Mouse (Mus musculus) midbrain, embryonic 16.5 days (tissue): ENCODE results near the gene Ptch1. TPM values are rescaled to one million over a fixed set of nuclear protein-coding genes. Genes with fewer than 3 reads are reported as not detected.

Source experiments
- ATAC-seq: fragments of 200-750 bp; cut with Nextera tagmentation; 2 replicates; pipeline ENCODE4 v1.8.0; 2017; ENCODE audit warnings: moderate TSS enrichment
- H3K27ac ChIP-seq: fragments of 300-500 bp; sonication (generic); 2 replicates; pipeline ENCODE4 v1.5.1; 2014; ENCODE audit warnings: mild to moderate bottlenecking, low read length, mixed read lengths
- H3K27me3 ChIP-seq: fragments of 300-500 bp; sonication (generic); 2 replicates; pipeline ENCODE4 v1.6.1; 2014; ENCODE audit warnings: low read depth, low read length, mixed read lengths; ENCODE audit not compliant: control insufficient read depth, insufficient read depth
- H3K36me3 ChIP-seq: fragments of 300-500 bp; sonication (generic); 2 replicates; pipeline ENCODE4 v1.6.1; 2014; ENCODE audit warnings: mild to moderate bottlenecking, low read length, moderate library complexity, mixed read lengths; ENCODE audit not compliant: control insufficient read depth, insufficient read depth
- H3K4me1 ChIP-seq: fragments of 300-500 bp; sonication (generic); 2 replicates; pipeline ENCODE4 v1.6.1; 2014; ENCODE audit warnings: mild to moderate bottlenecking, low read length, mixed read lengths; ENCODE audit not compliant: control insufficient read depth, insufficient read depth
- H3K4me2 ChIP-seq: fragments of 300-500 bp; sonication (generic); 2 replicates; pipeline ENCODE4 v1.6.1; 2014; ENCODE audit warnings: mild to moderate bottlenecking, low read length, mixed read lengths
- H3K4me3 ChIP-seq: fragments of 300-500 bp; sonication (generic); 2 replicates; pipeline ENCODE4 v1.5.1; 2014; ENCODE audit warnings: low read depth, mild to moderate bottlenecking, low read length, moderate library complexity, mixed read lengths
- H3K9ac ChIP-seq: fragments of 300-500 bp; sonication (generic); 2 replicates; pipeline ENCODE4 v1.6.1; 2014; ENCODE audit warnings: low read depth, low read length, mixed read lengths
- H3K9me3 ChIP-seq: fragments of 300-500 bp; sonication (generic); replicated peaks from 2 replicates; pipeline ENCODE4 v1.6.1; 2014; ENCODE audit warnings: mild to moderate bottlenecking, low read length, mixed read lengths; ENCODE audit not compliant: control insufficient read depth, poor library complexity, severe bottlenecking
- WGBS: fragments of 180-500 bp; shearing (Covaris S2); extraction: QIAGEN DNeasy Blood & Tissue Kit; methylation state at CpG from one replicate; pipeline ENCODE4 v1.1.7; 2014; 5-methylcytosine and 5-hydroxymethylcytosine counted together
- polyA plus RNA-seq: library from polyadenylated mRNA; unstranded; fragments of >200 nt; fragmentation: Nextera tagmentation; extraction: Ambion mirVana; gene quantifications from 2 replicates; pipeline ENCODE4 v1.2.1, GENCODE M21; 2015

Ptch1 gene
- polyA plus RNA-seq, 1 experiment from 2014 or later = 14.3 TPM

- Histone ChIP-seq H3K27ac (peak overlapping the region; percentile 87), H3K4me2 (peak overlapping the region; percentile 89), H3K36me3 (no peaks in the 10 kb centered on the region), H3K9ac (peak overlapping the region; percentile 92), H3K9me3 (no peaks in the 10 kb centered on the region), H3K4me1 (peaks cover 22% of the 10 kb centered on the region), H3K27me3 (peaks cover 28% of the 10 kb centered on the region), H3K4me3 (peak overlapping the region; percentile 89)
- WGBS = under 1% methylated on average over 67 of the region's 67 CpGs
- ATAC-seq = peak; percentile 57
Observed at GRCm38 (mm10) chr13:63572453-63573255, 744 bp downstream of the Ptch1 start.

GRCm38 (mm10) chr13:63572111-63572452 is 1.3 kb downstream of the Ptch1 start:
- H3K27ac ChIP-seq = peak overlapping the region; percentile 87
- ATAC-seq = peak; percentile 7
- H3K4me1 ChIP-seq = peaks cover 25% of the 10 kb centered on the region
- H3K9ac ChIP-seq = peak overlapping the region; percentile 92
- no peaks in the 10 kb centered on the region for H3K36me3 ChIP-seq
- peak overlapping the region; percentile 89 for H3K4me3 ChIP-seq
- H3K4me2 ChIP-seq = peak overlapping the region; percentile 89
- H3K27me3 ChIP-seq = peaks cover 27% of the 10 kb centered on the region
- H3K9me3 ChIP-seq = no peaks in the 10 kb centered on the region
- WGBS = 0% methylated on average over 12 of the region's 12 CpGs

GRCm38 (mm10) chr13:63570456-63570855 is 2.9 kb downstream of the Ptch1 start:
- ATAC-seq = no peak
- H3K9me3 ChIP-seq = no peaks in the 10 kb centered on the region
- no peak overlapping the region for H3K9ac ChIP-seq
- H3K4me1 ChIP-seq = peaks cover 32% of the 10 kb centered on the region
- H3K27ac ChIP-seq = no peak overlapping the region
- H3K4me2 ChIP-seq = peak overlapping the region; percentile 41
- H3K27me3 ChIP-seq = peaks cover 14% of the 10 kb centered on the region
- no peaks in the 10 kb centered on the region for H3K36me3 ChIP-seq
- H3K4me3 ChIP-seq = no peak overlapping the region; the same call in 1 of the 2 replicates

GRCm38 (mm10) chr13:63569396-63569756 is 4.0 kb downstream of the Ptch1 start:
- no peaks in the 10 kb centered on the region for H3K9me3 ChIP-seq
- peaks cover 11% of the 10 kb centered on the region; the same call in 1 of the 2 replicates for H3K27me3 ChIP-seq
- H3K36me3 ChIP-seq = no peaks in the 10 kb centered on the region
- H3K4me1 ChIP-seq = peaks cover 32% of the 10 kb centered on the region
- ATAC-seq = no peak
- WGBS = 6% methylated on average over 5 of the region's 5 CpGs
- H3K4me2 ChIP-seq = peak overlapping the region; percentile 99; the same call in 1 of the 2 replicates
- H3K4me3 ChIP-seq = no peak overlapping the region
- H3K27ac ChIP-seq = no peak overlapping the region
- H3K9ac ChIP-seq = 0 out of 2 replicates have a peak overlapping the region, but pooled peaks have one; percentile 25

- no peaks in the 10 kb centered on the region for H3K9me3 ChIP-seq
- no peaks in the 10 kb centered on the region for H3K36me3 ChIP-seq
- H3K4me3 ChIP-seq = peak overlapping the region; percentile 67; the same call in 1 of the 2 replicates
- H3K27ac ChIP-seq = no peak overlapping the region
- peak overlapping the region; percentile 99 for H3K4me2 ChIP-seq
- WGBS = 2% methylated on average over 19 of the region's 19 CpGs
- peaks cover 32% of the 10 kb centered on the region for H3K4me1 ChIP-seq
- 0 out of 2 replicates have a peak overlapping the region, but pooled peaks have one; percentile 25 for H3K9ac ChIP-seq
- H3K27me3 ChIP-seq = peaks cover 10% of the 10 kb centered on the region; the same call in 1 of the 2 replicates
- ATAC-seq = no peak
Observed at GRCm38 (mm10) chr13:63568741-63569395, 4.5 kb downstream of the Ptch1 start.

- Histone ChIP-seq H3K27ac (peak overlapping the region; percentile 86), H3K4me2 (peak overlapping the region; percentile 99), H3K9ac (peak overlapping the region; percentile 70), H3K4me1 (peaks cover 28% of the 10 kb centered on the region), H3K4me3 (peak overlapping the region; percentile 67), H3K9me3 (no peaks in the 10 kb centered on the region), H3K27me3 (peaks cover 10% of the 10 kb centered on the region; the same call in 1 of the 2 replicates), H3K36me3 (no peaks in the 10 kb centered on the region)
- WGBS = 0% methylated on average over 14 of the region's 14 CpGs
- ATAC-seq = no peak
Observed at GRCm38 (mm10) chr13:63568306-63568705, 5.1 kb downstream of the Ptch1 start.

GRCm38 (mm10) chr13:63567677-63568293 is 5.6 kb downstream of the Ptch1 start:
- Histone ChIP-seq H3K4me2 (peak overlapping the region; percentile 99), H3K36me3 (no peaks in the 10 kb centered on the region), H3K9me3 (no peaks in the 10 kb centered on the region), H3K27me3 (peaks cover 10% of the 10 kb centered on the region; the same call in 1 of the 2 replicates), H3K27ac (peak overlapping the region; percentile 86), H3K9ac (peak overlapping the region; percentile 70), H3K4me1 (peaks cover 28% of the 10 kb centered on the region), H3K4me3 (peak overlapping the region; percentile 67)
- ATAC-seq = peak; percentile 78
- under 1% methylated on average over 60 of the region's 62 CpGs for WGBS

GRCm38 (mm10) chr13:63566018-63567015 is 7.1 kb downstream of the Ptch1 start:
- Histone ChIP-seq H3K4me3 (peak overlapping the region; percentile 90), H3K27me3 (peaks cover 10% of the 10 kb centered on the region; the same call in 1 of the 2 replicates), H3K9me3 (no peaks in the 10 kb centered on the region), H3K27ac (peak overlapping the region; percentile 96), H3K36me3 (no peaks in the 10 kb centered on the region), H3K4me2 (peak overlapping the region; percentile 99), H3K9ac (peak overlapping the region; percentile 91), H3K4me1 (peaks cover 31% of the 10 kb centered on the region)
- WGBS = under 1% methylated on average over 46 of the region's 46 CpGs
- ATAC-seq = peak; percentile 66
